Mouse (Mus musculus) testis, adult 2 months (tissue): ENCODE data around the gene Ercc8. TPM values are rescaled to one million over a fixed set of nuclear protein-coding genes. Genes with fewer than 3 reads are reported as not detected.

Source experiments
- H3K27ac ChIP-seq: fragments of 200-500 bp; 2 replicates; pipeline ENCODE4 v1.5.1; 2012; ENCODE audit warnings: low read depth, low read length; ENCODE audit not compliant: control insufficient read depth, insufficient read depth
- H3K27me3 ChIP-seq: fragments of 200-500 bp; 2 replicates; pipeline ENCODE4 v1.6.1; 2012; ENCODE audit warnings: mild to moderate bottlenecking, low read length, moderate library complexity; ENCODE audit not compliant: control insufficient read depth, insufficient read depth
- H3K36me3 ChIP-seq: fragments of 200-500 bp; 2 replicates; pipeline ENCODE4 v1.6.1; 2012; ENCODE audit warnings: mild to moderate bottlenecking, low read length; ENCODE audit not compliant: control insufficient read depth, insufficient read depth
- H3K4me1 ChIP-seq: fragments of 200-500 bp; 2 replicates; pipeline ENCODE4 v1.6.1; 2012; ENCODE audit warnings: low read length; ENCODE audit not compliant: control insufficient read depth, insufficient read depth
- H3K4me3 ChIP-seq: fragments of 200-500 bp; 2 replicates; pipeline ENCODE4 v1.5.1; 2012; ENCODE audit warnings: low read depth, mild to moderate bottlenecking, low read length, moderate library complexity, mixed read lengths; ENCODE audit not compliant: control insufficient read depth
- CTCF ChIP-seq: fragments of 200-500 bp; IDR thresholded peaks from 2 replicates; pipeline ENCODE4 v1.5.1; 2012; ENCODE audit warnings: low read depth, mild to moderate bottlenecking, inconsistent platforms, low read length, moderate library complexity; ENCODE audit not compliant: control insufficient read depth, insufficient read depth, insufficient replicate concordance
- POLR2A ChIP-seq: fragments of 200-500 bp; IDR thresholded peaks from 2 replicates; pipeline ENCODE4 v1.6.1; 2012; ENCODE audit warnings: low read depth, mild to moderate bottlenecking, inconsistent platforms, low read length, moderate library complexity; ENCODE audit not compliant: control insufficient read depth
- polyA plus RNA-seq: library from polyadenylated mRNA; depleted of rRNA; stranded (reverse); fragments of >200 nt; gene quantifications from 2 replicates; pipeline ENCODE4 v1.2.3, GENCODE M21; 2012; rRNA removed

Ercc8 gene
- polyA plus RNA-seq, result 30.1 and 32.2 TPM in 2 replicates

DNA sequence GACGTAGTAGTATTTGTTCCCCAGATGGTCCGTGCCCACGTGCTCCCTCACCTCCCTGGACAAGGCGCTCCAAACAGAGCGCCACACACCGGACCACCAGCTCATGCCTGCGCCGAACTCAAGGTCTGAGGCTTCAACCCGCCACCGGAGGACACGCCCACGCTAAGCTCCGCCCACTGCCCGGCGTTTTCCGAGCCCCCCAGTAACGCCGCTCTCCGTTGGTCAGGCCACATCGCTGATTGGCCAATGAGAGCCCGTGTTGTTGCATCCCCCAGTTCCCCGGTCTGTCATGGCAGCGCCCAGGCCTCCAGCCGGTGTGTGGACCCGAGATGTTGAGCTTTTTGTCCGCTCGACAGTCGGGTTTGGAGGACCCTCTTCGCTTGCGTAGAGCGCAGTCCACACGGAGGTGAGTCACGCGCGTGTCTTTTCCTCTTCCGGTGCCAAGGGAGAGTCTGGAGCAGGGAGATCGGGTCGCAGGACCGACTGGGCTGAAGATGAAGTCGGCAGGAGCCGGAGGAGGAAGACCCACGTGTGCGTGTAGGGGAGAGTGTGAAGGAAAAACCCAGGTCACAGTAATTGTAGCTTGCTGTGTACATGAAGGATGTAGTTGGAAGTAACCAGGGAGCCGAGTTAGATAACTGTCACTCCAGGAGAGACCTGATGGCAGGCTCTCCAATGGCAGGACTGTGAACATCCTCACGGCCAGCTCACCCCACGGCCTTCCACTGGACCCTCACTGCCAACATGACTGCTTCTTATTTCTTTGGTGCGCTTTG lies at the start of gene Ercc8, which contains the start of gene Ndufaf2:
Gene Ercc8, plus strand, starts transcription at position 267 of the 776 bp plus-strand sequence.
Gene Ndufaf2, minus strand, starts transcription at position 159 of the 776 bp plus-strand sequence.
- Histone ChIP-seq H3K4me1 (no peaks in the 10 kb centered on the region), H3K27me3 (no peaks in the 10 kb centered on the region), H3K4me3 (peak within 1 kb of the TSS; percentile 97), H3K36me3 (peaks cover 1% of the 10 kb centered on the region; the same call in 1 of the 2 replicates), H3K27ac (peak within 1 kb of the TSS; percentile 83)
- TF ChIP-seq CTCF (no peak), POLR2A (peak; percentile 84)

DNA sequence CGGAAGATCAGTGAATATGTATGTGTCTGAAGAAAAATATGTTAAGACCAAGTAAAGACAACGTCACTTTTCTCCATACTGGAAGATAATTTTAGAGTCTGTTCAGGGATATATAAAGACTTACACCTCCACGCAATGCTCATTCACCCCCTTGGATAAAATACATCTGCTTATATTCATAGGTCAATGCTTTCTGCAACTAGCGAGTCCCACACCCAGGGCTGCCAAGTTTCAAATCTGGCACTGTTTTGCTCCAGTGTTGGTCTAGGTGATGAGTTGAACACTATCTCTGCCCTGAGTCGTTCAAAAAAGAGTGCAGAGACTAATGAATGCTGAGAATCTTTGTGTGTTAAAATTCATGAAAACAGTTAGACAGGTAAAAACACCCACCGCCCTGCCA lies 47.6 kb upstream of the Ercc8 start:
- Histone ChIP-seq H3K36me3 (no peaks in the 10 kb centered on the region), H3K4me1 (no peaks in the 10 kb centered on the region), H3K4me3 (no peak overlapping the region), H3K27me3 (no peaks in the 10 kb centered on the region), H3K27ac (no peak overlapping the region)
- no peak for TF ChIP-seq POLR2A
- no peak for TF ChIP-seq CTCF

DNA sequence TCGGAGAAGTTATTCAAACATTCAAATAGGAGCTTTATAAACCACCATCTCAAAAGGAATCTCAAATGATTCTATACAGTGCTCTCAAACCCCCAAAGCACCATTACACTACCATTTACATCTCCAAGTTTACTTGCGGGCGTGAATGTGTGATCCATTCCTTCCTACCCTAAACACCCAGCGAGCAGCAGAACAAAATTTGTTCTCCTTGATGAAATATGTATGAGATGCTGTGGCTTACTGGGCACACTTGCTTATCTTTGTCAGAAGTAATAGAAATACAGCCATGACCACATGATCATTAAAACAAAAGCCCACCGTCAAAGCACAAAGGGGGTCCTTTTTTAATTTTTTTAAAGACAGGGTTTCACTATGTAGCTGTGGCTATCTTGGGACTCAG lies 45.0 kb upstream of the Ercc8 start:
- Histone ChIP-seq H3K36me3 (no peaks in the 10 kb centered on the region), H3K4me3 (no peak overlapping the region), H3K27me3 (no peaks in the 10 kb centered on the region), H3K4me1 (no peaks in the 10 kb centered on the region), H3K27ac (no peak overlapping the region)
- TF ChIP-seq CTCF, result no peak
- no peak for TF ChIP-seq POLR2A

DNA sequence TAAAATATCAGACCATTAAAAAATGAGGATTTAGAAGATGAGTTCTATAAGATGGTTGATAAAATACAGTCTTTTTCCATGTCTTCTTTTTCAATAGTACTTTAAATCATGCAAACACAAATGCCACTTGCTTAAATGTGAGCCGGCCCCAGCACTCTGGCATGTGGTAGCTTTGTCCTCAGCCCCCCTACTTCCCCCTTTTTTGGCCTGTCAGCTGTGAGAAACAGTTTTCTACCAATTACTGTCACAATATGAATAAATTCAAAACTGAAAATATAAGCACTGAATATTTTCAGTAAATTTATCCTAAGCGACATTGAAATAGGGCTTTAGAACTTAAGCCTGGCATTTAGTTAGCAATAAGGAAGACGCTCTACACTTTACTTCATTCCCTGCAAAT lies 44.3 kb upstream of the Ercc8 start:
- Histone ChIP-seq H3K27me3 (no peaks in the 10 kb centered on the region), H3K36me3 (no peaks in the 10 kb centered on the region), H3K27ac (no peak overlapping the region), H3K4me1 (no peaks in the 10 kb centered on the region), H3K4me3 (no peak overlapping the region)
- TF ChIP-seq POLR2A (no peak), CTCF (no peak)

DNA sequence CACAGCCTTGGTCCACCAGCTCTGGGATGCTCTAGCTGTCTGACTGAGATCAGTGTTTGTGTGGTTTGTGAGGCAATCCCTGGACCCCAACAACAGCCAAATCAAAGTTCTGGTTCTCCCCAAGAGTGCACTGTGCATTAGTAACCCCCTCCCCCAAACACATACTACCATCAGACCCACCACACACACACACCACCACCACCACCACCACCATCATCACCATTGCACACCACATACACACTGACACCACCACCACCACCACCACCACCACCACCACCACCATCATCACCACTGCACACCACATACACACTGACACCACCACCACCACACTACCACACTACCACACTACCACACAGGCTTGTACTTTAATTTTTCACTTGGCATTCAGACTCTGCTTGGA lies 40.9 kb upstream of the Ercc8 start:
- Histone ChIP-seq H3K4me1 (no peaks in the 10 kb centered on the region), H3K27me3 (no peaks in the 10 kb centered on the region), H3K4me3 (no peak overlapping the region), H3K27ac (no peak overlapping the region), H3K36me3 (no peaks in the 10 kb centered on the region)
- TF ChIP-seq CTCF, result no peak
- no peak for TF ChIP-seq POLR2A

DNA sequence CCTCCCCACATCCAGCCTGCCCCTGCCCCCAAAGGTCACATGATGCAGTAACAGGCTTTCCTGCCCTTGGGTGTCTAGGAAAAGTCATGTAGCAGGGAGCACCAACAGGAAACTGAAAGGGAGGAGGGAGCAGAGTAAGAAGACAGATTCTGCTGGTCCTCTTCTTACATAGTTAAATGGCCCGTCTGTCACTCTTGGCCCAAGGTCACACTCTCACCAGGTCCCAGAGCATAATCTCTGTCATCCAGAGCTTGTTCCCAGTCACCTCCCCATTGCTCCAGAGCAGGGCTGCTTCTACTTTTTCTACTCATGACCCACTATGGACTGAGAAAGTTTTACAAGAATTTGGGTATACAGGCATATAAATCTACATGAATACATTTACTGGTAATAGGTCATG lies 40.3 kb upstream of the Ercc8 start:
- no peaks in the 10 kb centered on the region for H3K27me3 ChIP-seq
- H3K4me1 ChIP-seq, result no peaks in the 10 kb centered on the region
- no peaks in the 10 kb centered on the region for H3K36me3 ChIP-seq
- no peak overlapping the region for H3K4me3 ChIP-seq
- TF ChIP-seq CTCF, result no peak
- no peak overlapping the region for H3K27ac ChIP-seq

DNA sequence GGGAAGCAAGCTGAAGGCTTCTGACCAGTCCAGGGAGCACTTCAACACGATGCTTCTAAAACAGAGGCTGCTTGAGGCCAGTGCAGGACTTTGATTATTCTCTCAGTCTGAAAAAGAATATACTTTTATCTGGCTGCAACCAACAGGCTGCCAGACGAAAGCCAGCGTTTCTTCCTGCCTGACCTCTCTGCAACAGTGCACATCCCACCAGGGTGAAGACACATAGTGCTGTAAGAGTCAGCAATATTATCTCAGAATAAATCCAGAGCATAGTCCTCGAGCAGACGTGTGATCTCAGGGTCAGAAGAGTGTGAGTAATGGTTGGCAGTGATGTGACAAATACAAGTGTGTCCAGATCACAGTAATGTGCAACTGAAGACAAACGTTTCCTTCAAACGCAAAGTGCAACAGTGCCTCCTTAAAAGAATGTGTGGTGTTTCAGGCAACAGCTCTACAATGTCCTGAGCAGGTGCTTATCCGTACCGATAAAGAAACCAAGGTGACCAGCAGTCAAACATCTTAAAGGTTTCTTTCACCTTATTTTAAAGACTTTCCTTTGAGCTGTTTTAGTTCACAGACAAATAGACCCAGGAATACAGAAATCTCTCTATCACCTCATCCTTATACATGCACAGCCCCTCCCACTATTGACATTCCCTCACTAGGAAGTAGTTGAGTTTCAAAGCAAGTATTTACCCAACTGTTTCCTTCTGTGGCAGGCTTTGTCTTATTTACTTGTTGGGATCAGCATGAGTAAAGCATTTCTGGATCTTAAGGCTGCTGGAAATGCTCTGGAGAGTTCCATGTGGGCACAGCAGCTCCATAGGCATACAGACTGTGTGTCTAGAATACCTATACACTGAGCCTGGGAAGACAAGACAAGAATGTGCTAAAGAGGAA lies 38.9 kb upstream of the Ercc8 start:
- TF ChIP-seq CTCF (no peak), POLR2A (no peak)
- Histone ChIP-seq H3K36me3 (no peaks in the 10 kb centered on the region), H3K27me3 (no peaks in the 10 kb centered on the region), H3K4me1 (no peaks in the 10 kb centered on the region), H3K27ac (no peak overlapping the region), H3K4me3 (no peak overlapping the region)

DNA sequence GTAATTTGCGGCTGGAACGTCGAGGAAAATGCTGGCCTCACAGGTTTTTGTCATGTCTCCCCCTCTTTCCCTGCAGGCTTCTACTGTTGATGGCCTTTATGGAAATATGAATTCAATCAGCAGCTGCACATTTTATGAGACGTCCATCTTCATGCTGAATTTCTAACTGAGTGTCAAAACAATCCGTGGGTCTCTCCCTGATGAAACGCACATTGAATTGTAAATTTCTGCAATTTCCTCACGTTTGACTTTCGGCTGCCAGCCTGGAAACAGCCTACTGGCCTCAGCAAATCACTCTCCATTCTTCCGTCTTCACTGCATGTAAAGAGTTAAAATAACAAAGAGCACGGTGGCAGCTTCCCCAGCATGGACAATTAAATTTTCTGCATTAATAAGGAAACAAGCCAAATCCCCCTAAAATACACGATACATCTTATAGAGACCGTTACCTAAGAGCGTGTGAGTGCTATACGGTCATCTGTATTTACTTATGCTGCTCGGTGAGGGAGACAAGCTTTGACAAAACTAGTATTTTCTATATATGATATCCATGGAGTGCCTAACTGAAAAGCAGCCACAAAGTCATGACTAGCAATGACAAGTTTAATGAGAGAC lies 35.3 kb upstream of the Ercc8 start:
- no peaks in the 10 kb centered on the region for H3K27me3 ChIP-seq
- TF ChIP-seq CTCF (no peak), POLR2A (no peak)
- no peak overlapping the region for H3K27ac ChIP-seq
- H3K4me3 ChIP-seq, result no peak overlapping the region
- H3K4me1 ChIP-seq, result no peaks in the 10 kb centered on the region
- H3K36me3 ChIP-seq, result no peaks in the 10 kb centered on the region
